ENCODE assay signal across 7 mouse cellular contexts in the genomic region with DNA sequence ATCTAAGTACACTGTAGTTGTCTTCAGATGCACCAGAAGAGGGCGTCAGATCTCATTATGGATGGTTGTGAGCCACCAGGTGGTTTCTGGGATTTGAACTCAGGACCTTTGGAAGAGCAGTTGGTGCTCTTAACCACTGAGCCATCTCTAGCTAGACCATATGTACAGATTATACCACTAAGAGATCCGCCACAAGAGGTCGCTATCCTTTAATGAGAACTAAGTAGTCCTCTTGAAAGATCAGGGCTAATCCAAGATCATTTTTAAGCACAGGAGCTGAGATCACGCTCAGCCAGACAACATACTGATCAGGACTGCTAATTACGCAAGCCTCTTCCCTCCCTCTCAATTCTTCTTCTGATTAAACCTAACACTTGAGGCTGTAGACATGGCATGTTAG.
DNase-seq lines count a peak whose midpoint lies in the region; ATAC-seq lines count a peak whose summit lies in the region.
"Not testable (repeated sequence)": the region's sequence is repeated elsewhere in the genome, so short reads cannot be mapped to it uniquely, and the experiment has no call there.

No protein-coding gene starts in this region.

- not testable (repeated sequence) for H3K9me3 ChIP-seq in hindbrain, embryonic 11.5 days (ENCODE audit: control insufficient read depth, low read length)

- H3K27me3 ChIP-seq in hindbrain, embryonic 11.5 days (ENCODE audit: control insufficient read depth, insufficient read depth, low read length): not testable (repeated sequence)

- 46% methylated on average over 5 of the region's 5 CpGs for WGBS in hindbrain, embryonic 11.5 days

- H3K4me1 ChIP-seq in hindbrain, embryonic 11.5 days (replicated peaks; ENCODE audit: control insufficient read depth, insufficient read depth, low read length): not testable (repeated sequence)

- H3K4me3 ChIP-seq in hindbrain, embryonic 11.5 days (ENCODE audit: low read depth, low read length): not testable (repeated sequence)

- not testable (repeated sequence) for H3K4me2 ChIP-seq in hindbrain, embryonic 11.5 days (replicated peaks; ENCODE audit: low read depth, low read length)

- not testable (repeated sequence) for ATAC-seq in hindbrain, embryonic 11.5 days (ENCODE audit: low FRiP score)

- not testable (repeated sequence) for H3K27ac ChIP-seq in hindbrain, embryonic 11.5 days (ENCODE audit: low read depth, low read length)

- not testable (repeated sequence) for H3K9ac ChIP-seq in hindbrain, embryonic 11.5 days (ENCODE audit: low read depth, low read length)

- DNase-seq in CD4-positive helper T cell, adult 2 months (ENCODE audit: low read depth, low spot score): peak; percentile 2
- DNase-seq in MEL-GATA-1-ER (ENCODE audit: extremely low read depth, low read depth): peak; percentile 26
- DNase-seq in adrenal gland, postnatal 25 days: peak; percentile 6
- DNase-seq in embryo, embryonic 10 days (ENCODE audit: low spot score): peak; percentile 39
- peak; percentile 13 for DNase-seq in hindbrain, embryonic 11.5 days (ENCODE audit: low spot score)
- DNase-seq in liver: peak; percentile 5
- DNase-seq in retina, embryonic 14.5 days (ENCODE audit: low spot score): peak; percentile 31

- not testable (repeated sequence) for H3K36me3 ChIP-seq in hindbrain, embryonic 11.5 days (ENCODE audit: control insufficient read depth, insufficient read depth, low read length)
